Mouse (Mus musculus): ENCODE measurements around the gene Krtap1-3.
"Not testable (repeated sequence)": the region's sequence is repeated elsewhere in the genome, so short reads cannot be mapped to it uniquely, and the experiment has no call there.

The Krtap1-3 gene

DNA sequence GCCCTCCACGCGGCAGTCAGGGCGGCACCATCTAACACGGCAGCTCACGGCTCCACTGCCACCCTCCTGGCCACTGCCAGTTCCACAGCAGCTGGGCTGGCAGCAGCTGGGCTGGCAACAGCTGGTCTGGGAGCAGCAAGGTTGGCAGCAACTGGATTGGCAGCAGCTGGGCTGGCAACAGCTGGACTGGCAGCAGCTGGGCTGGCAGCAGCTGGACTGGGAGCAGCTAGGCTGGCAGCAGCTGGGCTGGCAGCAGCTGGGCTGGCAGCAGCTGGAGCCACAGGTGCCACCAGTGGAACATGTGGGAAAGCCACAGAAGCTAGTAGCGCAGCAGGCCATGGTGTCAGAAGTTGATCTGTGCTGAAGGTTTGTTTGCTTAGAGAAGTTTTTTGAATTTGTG, at the start of gene Krtap1-3:
Krtap1-3 (minus strand) TSS at position 359 of the 400 bp plus-strand sequence.
- DNase-seq, result no peak

- no peak for DNase-seq
Measured at GRCm38 (mm10) chr11:99640926-99641325, 49.8 kb upstream of the Krtap1-3 start.

DNA sequence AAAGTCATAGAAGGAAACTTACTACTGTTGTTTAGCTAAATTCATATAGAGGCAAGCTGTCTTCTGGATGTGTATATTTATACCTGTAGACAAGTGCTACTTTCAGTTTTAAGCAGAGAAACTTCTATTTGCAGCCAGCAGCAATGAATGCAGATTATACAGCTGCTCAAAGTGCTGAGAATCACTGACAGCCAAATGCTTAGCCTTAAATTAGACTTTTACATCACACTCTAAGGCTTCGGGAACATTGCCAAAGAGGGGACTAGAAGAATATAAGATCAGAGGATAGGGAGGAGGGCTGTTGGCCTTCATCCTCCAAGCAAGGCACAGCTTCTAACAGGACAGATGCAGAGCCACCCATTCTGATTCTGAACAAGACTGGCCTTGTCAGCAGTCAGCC, 45.9 kb upstream of the Krtap1-3 start:
- DNase-seq, result no peak

DNA sequence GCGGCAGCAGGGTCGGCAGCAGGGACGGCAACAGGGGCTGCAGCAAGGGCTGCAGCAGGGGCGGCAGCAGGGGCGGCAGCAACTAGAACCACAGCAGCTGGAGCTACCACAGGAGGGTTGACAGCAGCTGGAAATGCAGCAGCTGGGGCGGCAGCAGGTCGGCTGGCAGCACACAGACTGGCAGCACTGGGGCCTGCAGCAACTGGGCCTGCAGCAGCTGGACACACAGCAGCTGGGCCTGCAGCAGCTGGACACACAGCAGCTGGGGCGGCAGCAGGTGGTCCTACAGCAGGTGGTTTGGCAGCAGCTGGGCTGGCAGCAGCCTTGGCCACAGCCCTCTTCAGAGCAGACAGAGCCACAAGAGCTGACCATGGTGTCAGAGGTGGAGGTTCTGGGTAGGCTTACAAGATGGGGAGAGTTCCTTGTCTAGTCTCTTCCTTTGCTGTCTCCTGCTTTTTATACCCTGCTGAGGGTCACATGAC, 43.6 kb upstream of the Krtap1-3 start, which contains the start of gene Krtap4-2:
Krtap4-2 (minus strand) TSS at position 432 of the 482 bp plus-strand sequence.
- DNase-seq, result no peak

DNA sequence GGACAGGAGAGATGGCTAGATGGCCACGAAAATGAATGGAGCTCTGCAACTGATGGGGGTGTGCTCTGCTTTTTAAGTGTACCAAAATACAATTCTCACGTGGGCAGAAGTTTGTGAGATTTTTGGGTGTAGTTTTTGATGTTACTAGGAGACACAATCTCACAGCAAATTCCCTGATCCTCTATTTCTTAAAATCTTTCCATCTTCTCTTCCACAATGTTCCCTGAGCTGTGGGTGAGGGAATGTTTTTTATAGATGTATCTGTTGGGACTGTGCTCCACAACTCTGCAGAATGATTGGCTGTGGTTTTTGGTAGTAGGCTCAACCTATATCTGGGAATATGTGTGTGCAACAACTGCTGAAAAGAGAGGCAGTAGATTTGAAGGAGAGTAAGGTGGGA, 42.2 kb upstream of the Krtap1-3 start:
- DNase-seq, result no peak

DNA sequence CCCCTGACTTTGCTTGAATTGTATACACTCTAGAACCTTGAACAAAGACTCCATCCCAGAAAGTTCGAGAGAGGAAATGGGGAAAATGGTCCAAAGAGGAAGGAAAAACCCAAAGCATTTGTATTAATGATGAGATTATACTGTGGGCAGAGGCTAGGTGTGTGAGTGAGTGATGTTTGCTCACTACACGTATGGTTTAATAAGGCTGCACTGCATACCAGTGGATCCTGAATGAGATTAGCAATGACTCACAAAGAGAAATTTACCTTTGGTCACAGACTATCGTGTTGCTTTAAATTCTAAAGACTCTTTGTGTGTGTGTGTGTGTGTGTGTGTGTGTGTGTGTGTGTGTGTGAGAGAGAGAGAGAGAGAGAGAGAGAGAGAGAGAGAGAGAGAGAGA, 39.8 kb upstream of the Krtap1-3 start:
- DNase-seq, result no peak

- DNase-seq, result no peak
Measured at GRCm38 (mm10) chr11:99628138-99628537, 37.0 kb upstream of the Krtap1-3 start, which contains the start of gene Krtap4-1. TSS of gene Krtap4-1 (minus strand) at chr11:99628238.

DNA sequence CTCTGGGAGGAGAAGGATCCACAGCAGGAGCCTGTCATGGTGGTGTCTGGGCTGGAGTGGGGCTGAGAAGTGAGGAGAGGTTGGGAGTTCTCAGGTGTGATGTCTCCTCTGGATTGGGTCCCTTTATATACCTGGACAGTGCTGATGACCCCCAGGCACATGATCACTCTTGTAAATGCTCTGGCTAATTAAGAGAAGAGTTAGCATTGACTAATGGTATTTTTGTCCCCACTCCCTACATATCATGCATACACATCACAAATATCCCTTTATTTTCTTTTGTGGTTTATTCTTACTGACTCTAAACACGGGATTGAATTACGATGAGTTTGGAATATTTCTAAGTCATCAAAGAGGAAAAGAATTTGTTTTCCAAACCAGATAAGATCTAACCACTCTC, 29.2 kb upstream of the Krtap1-3 start, which contains the start of gene Gm11562:
Gm11562 (minus strand) TSS at position 101 of the 400 bp plus-strand sequence.
- no peak for DNase-seq

DNA sequence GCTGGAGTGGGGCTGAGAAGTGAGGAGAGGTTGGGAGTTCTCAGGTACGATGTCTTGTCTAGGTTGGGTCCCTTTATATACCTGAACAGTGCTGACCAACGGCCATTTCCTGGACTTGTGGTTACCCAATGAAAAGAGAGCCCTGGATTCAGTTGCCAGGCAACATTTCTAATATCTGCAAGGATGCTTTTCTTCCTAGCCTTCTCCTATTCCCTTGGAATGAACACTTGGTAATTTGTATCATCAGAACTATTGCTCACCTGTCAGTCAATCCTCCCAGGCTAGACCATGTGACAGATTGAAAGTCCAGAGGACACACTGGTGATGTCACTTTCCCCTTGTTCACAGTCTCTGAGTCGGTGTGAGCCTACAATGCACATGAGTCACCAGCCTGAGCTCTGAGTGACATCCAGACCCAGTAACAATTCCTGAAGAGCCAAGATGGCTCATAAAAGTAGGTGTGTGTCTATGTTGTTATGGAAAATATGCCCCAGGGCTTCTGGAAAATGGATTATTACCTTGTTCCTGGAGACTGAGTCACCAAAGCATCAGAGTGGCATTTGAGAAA, 23.7 kb upstream of the Krtap1-3 start, which contains the start of gene Krtap2-4:
Krtap2-4 (minus strand) TSS at position 51 of the 568 bp plus-strand sequence.
- DNase-seq, result no peak

DNA sequence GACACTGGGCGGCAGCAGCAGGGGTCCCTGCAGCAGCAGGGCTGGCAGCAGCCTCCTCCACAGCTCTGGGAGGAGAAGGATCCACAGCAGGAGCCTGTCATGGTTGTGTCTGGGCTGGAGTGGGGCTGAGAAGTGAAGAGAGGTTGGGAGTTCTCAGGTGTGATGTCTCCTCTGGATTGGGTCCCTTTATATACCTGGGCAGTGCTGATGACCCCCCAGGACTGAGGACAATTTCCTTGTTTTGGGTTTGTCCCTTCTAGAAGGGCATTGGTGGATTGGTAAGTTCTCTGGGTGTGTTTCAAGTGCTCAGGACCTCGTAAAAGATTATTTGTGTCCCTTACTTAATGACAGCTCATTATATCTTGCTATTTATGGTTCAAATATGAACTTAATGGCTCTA, 18.9 kb upstream of the Krtap1-3 start, which contains the start of gene Gm11937:
Gm11937 (minus strand) TSS at position 101 of the 400 bp plus-strand sequence.
- not testable (repeated sequence) for DNase-seq

DNA sequence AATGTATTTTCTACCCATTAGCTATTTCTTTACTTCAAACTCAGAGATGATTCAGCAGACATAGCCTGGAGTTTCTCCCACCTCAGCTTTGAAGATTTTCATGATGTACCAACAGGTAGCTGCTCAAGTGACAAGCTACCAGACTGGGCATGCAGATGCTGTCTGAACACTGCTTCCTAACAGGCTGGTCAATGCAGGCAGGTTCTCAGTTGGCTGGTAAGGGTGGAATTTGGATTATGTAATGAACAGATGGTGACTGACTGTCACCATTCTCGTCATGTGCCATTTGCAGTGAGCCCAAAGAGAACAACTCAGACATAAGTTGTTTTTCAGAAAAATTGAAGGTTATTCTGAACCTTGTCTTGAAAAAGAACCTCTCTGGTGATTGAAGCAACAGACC, 18.0 kb upstream of the Krtap1-3 start:
- DNase-seq, result peak; percentile 20

DNA sequence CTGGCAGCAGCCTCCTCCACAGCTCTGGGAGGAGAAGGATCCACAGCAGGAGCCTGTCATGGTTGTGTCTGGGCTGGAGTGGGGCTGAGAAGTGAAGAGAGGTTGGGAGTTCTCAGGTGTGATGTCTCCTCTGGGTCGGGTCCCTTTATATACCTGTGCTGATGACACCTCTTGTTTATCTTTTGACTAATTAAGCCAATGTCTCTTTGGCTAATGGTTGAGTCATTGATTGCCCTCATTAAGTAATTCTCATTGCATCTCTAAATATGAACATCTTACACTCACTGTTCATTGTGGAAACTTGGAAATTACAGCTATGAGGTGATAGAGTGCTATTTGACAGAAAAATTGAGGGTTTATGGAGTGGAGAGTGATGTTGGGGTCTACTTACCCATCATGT, 12.1 kb upstream of the Krtap1-3 start, which contains the start of gene Gm11938:
Gm11938 (minus strand) TSS at position 101 of the 400 bp plus-strand sequence.
- DNase-seq, result not testable (repeated sequence)

DNA sequence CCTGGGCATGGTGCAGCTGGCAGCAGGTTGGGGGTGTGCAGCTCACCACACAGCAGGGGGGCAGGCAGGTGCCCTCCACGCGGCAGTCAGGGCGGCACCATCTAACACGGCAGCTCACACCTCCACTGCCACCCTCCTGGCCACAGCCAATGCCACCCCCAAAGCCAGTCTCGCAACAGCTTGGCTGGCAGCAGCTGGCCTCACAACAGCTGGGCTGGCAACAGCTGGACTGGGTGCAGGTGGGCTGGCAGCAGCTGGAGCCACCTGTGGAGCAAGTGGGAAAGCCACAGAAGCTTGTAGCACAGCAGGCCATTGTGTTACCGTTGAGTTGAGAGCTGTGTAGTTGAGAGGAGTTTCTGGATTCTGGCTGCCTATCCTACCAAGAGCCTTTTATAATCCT, 6.6 kb upstream of the Krtap1-3 start, which contains the start of gene Krtap9-3:
Krtap9-3 (minus strand) TSS at position 364 of the 400 bp plus-strand sequence.
- DNase-seq, result not testable (repeated sequence)

- DNase-seq, result no peak
Measured at GRCm38 (mm10) chr11:99585096-99585495, 6.0 kb downstream of the Krtap1-3 start.

- no peak for DNase-seq
Measured at GRCm38 (mm10) chr11:99583245-99583704, 7.9 kb downstream of the Krtap1-3 start, which contains the start of gene Krtap1-4. TSS of gene Krtap1-4 (minus strand) at chr11:99583654.

- DNase-seq, result no peak
Measured at GRCm38 (mm10) chr11:99581564-99581963, 9.6 kb downstream of the Krtap1-3 start.

DNA sequence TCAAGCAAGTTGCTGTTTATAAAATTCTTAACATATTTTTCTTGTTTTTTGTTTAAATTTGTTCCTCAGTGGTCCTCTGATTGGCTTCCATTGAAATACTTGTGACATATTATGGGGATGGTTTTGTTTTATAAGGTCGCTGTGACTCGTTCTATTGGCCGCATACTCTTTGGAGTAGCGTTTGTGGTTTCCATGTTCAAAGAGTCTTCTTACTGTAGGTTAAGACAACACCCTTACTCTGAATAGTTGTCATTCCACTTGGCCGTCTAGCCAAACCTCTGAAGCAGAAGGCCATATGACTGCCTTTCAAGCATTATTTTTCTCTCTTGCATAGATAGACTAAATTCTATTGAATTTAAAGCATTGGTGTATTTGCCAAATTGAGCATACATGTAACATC, 10.1 kb downstream of the Krtap1-3 start:
- DNase-seq, result no peak

GRCm38 (mm10) chr11:99580636-99581035, 10.5 kb downstream of the Krtap1-3 start, which contains the start of gene Krtap1-5:
TSS of gene Krtap1-5 (minus strand) at chr11:99581016.
- no peak for DNase-seq

DNA sequence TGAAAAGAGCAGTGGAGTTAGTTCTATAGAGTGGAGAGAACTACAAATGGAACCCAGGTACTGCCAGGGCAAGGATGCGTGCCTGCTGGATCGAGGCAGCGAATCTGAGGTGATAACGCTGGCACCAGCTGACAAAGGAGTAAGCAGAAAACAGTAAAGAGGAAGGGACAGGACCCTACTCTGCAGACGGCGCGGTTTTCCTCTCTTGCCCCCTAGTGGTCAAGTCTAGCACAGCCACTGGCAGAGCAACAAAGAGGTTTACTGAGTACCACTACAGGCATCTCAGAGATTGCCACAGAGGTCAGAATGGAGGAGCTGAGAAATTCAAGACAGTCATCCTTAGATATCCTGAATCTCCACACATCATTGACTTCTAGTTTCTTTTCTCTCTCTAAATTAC, 17.0 kb downstream of the Krtap1-3 start:
- peak; percentile 34 for DNase-seq

DNA sequence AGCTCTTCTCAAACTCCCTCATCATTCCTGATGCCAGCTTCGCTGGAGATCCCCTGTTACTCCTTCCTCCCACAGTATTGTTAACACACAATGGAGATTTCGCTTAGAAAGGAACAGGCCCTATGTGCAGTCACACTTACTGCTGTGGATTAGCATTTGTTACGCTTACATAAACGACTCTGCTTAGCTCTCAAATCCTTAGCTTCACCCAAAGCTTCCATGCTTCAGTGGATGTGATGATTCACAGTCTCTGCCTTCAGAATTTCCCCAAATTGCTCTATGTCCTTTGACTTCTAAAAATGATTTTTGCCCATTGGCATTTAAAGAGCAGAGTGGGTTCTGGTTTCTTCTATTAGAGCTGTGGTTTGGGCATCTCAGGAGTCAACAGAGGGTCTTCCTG, 18.0 kb downstream of the Krtap1-3 start:
- DNase-seq, result no peak

DNA sequence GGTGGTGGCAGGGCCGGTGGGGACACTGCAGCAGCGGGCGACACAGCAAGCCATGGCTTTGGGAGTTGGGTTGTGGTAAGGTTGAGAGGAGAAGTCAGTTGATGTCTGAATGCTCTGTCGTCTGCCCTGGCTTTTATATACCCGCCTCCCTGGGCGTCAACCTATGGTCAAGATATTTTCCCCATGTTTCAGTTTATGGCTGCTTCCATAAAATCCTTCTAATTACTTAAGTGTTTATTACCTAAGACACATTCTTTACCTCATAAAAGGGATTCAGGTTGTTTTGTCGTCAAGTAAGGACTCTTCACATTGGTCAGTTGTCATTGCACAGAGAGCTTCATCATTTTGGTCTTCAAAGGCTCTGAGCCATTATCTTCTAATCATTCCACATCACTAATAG, 24.6 kb downstream of the Krtap1-3 start, which contains the start of gene Krtap3-1:
Krtap3-1 (minus strand) TSS at position 101 of the 400 bp plus-strand sequence.
- no peak for DNase-seq

- no peak for DNase-seq
Measured at GRCm38 (mm10) chr11:99562580-99562979, 28.6 kb downstream of the Krtap1-3 start.

DNA sequence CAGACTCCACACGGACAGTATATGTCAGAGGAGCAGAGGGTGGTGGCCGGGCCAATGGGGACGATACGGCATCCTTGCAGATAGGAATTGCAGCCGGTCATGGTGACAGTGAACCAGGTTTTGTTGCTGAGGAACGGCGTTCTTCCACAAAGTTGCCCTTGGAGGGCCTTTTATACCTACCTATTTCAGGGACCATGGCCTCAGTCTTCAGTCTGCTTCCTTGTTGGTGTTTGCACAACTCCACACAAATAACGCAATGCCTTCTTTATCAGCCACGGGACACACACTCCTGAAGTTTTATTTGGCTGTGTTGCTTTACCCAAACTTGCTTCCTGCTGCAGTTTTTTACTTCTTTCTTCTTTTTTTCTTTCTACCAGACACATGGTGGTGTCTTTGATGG, 31.8 kb downstream of the Krtap1-3 start, which contains the start of gene Gm11939:
Gm11939 (minus strand) TSS at position 101 of the 400 bp plus-strand sequence.
- no peak for DNase-seq

Measured in right cerebral cortex, postnatal 25 days (tissue).